Mouse (Mus musculus): Measurements from ENCODE around the gene Rad51c.

DNA sequence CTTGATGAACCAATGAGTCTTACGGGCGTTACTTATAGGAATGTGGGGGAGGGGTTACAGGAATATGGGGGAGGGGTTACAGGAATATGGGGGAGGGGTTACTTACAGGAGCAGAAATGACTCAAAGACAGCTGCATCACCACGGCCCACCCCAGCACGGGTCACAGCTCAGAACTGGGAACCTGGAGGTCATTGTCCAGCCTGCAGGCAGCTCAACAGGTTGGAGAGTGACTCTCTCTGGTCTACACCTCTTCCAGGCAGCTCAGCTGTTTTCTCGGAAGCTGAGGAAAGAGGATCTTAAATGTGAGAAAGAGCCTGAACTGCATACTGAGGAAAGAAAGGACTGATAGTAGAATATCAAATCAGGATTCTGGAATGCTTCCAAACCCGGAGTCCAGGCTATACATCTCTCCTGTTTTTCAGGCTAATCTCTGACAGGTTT lies 17.0 kb upstream of the Rad51c start:
- TF ChIP-seq POLR2A (IDR thresholded peaks at IDR 0.05; ENCODE audit: low read depth, low read length) (no peak), CTCF (IDR thresholded peaks at IDR 0.05; ENCODE audit: extremely low read depth, insufficient read depth, insufficient read length, insufficient replicate concordance) (no peak)
